Mouse (Mus musculus) cortical plate, adult 2 months (tissue): Measurements from ENCODE around the gene Dld. TPM values are rescaled to one million over a fixed set of nuclear protein-coding genes. Genes with fewer than 3 reads are reported as not detected.

Experiments used
- H3K27ac ChIP-seq: fragments of 200-500 bp; 2 replicates; pipeline ENCODE4 v1.5.1; 2012; ENCODE audit warnings: low read length, control low read depth, inconsistent platforms; ENCODE audit not compliant: insufficient read depth
- H3K4me1 ChIP-seq: fragments of 200-500 bp; 2 replicates; pipeline ENCODE4 v1.6.1; 2011; ENCODE audit warnings: low read length; ENCODE audit not compliant: control insufficient read depth, insufficient read depth
- H3K4me3 ChIP-seq: fragments of 200-500 bp; 2 replicates; pipeline ENCODE4 v1.5.1; 2011; ENCODE audit warnings: mild to moderate bottlenecking, low read length, control low read depth; ENCODE audit not compliant: insufficient read depth
- CTCF ChIP-seq: fragments of 200-500 bp; IDR thresholded peaks from 2 replicates; pipeline ENCODE4 v1.5.1; 2011; ENCODE audit warnings: mild to moderate bottlenecking, control low read depth, low read length; ENCODE audit not compliant: insufficient read depth; ENCODE audit errors: extremely low read depth
- POLR2A ChIP-seq: fragments of 200-500 bp; IDR thresholded peaks from 2 replicates; pipeline ENCODE4 v1.6.1; 2011; ENCODE audit warnings: mild to moderate bottlenecking, low read length, control low read depth; ENCODE audit not compliant: insufficient read depth; ENCODE audit errors: extremely low read depth
- polyA plus RNA-seq: library from polyadenylated mRNA; depleted of rRNA; stranded (reverse); fragments of >200 nt; gene quantifications from 2 replicates; pipeline ENCODE4 v1.2.3, GENCODE M21; 2012; rRNA removed

Gene Dld
- polyA plus RNA-seq, 1 experiment = 81.8 TPM

DNA sequence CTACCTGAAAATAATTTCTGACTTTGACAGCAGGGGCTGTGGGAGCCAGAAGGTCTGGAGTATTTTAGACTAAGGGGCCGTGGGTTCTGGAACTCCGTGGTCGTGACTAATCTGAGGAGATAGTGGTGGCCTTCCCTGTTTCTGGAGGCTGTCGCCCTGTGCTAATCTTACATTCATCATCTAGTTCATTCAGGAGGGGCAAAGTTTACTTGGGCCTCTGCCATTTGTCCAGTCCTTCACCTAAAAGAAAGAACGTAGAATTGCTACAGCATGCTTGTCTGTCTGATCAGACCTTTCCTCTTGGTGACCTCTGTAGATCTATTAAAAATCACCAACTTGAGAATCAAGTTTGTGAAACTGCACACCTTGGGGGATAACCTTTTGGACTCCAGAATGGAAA is 69.0 kb downstream of the Dld start:
- TF ChIP-seq CTCF (no peak), POLR2A (no peak)
- H3K4me1 ChIP-seq = no peaks in the 10 kb centered on the region
- no peak overlapping the region for H3K27ac ChIP-seq
- H3K4me3 ChIP-seq = no peak overlapping the region

Other genes starting within 250 kb of the Dld start
- not detected in 2 replicates for gene Gm6993, start 110.7 kb downstream of the Dld start, polyA plus RNA-seq
- 4.2 and 4.4 TPM in 2 replicates for gene Lamb1, start 86.2 kb downstream of the Dld start, polyA plus RNA-seq
- gene Slc26a3, start 39.4 kb upstream of the Dld start, polyA plus RNA-seq = 0.06 and 0.09 TPM in 2 replicates
- 10.0 and 10.7 TPM in 2 replicates for gene Cbll1, start 148.2 kb upstream of the Dld start, polyA plus RNA-seq
- gene Slc26a4, start 208.5 kb upstream of the Dld start, polyA plus RNA-seq = 3.5 and 4.5 TPM in 2 replicates